Mouse (Mus musculus) kidney, postnatal 25 days (tissue): Measurements from ENCODE around the gene Gm20708.

ENCODE experiments used
- DNase-seq, 2 experiments: peaks; one replicate each; pipeline ENCODE4 v3.0.0; 2021; ENCODE audit warnings: mixed read lengths in 2 of 2

The Gm20708 gene

DNA sequence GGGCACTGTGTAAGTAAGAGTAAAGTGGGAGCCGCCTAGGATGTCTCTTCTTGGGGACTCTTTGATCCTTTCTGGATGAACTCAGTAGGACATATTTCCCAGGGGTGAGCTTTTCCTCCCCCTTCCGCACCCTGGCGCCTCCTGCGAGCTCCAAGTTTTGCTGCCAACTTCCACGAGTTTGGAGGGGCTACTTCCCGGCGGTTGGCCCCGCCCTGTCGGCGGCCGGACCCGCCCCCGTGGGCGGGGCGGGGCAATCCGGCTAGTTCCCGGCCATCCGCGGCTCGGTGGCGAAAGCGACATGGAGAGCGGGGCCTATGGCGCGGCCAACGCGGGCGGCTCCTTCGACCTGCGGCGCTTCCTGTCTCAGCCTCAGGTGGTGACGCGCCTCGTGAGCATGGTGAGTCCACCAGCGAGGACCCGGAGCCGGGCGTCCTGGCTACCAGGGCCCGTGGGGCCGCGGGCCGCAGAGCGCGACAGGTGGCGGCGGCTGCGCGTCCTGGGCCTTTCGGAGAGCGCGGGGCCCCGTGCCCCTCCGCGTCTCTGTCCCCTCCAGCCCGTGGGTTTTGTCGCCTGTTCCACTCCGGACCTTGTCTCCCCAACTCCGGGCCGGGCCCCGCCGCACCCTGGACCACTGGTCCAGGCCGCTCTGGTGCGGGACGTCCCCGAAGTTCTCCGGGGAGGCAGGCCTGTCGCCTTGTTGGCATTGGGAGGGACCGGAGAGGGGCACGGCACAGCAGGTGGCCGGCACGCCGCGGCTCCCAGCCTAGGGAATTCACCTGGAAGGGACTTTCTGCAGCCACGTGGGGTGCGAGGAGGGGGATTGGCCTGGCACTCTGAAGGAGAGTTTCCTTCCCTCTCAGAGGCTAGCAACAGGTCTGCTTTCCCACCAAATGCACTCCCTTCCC, at the start of gene Gm20708, which contains the start of gene Syngr2:
Gm20708 (plus strand) TSS at position 262 of the 905 bp plus-strand sequence.
Syngr2 (plus strand) TSS at position 262 of the 905 bp plus-strand sequence.
- peak; percentile 79 to 87 for DNase-seq

DNA sequence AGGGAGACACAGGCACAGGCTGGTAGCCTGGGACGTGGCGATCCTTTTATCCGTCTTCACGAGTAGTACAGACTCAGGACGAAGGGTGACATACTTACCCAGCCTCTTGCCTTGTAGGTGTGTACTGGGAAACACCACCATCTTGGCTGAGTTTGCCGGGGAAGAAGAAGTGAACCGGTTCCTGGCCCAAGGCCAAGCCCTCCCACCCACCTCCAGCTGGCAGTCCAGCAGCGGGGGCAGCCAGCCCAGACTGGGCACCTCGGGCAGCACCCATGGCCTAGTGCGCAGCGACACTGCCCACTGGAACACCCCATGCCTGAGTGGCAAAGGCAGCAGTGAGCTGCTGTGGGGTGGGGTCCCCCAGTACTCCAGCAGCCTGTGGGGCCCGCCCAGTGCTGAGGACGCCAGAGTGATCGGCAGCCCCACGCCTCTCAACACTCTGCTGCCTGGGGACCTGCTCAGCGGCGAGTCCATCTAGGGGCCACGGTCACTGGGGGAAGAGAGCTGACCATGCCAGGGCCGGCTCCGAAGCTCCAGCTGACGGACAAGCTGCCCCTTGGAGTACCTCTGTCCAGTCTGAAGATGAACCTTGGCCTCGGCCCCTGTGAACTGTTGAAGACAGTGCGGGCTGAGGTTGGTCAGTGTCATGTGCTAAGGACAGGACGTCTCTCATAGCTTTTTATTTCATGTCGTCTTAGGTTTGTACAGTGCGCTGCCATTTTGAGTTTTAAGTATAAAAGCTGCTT, 48.9 kb upstream of the Gm20708 start:
- DNase-seq: peak; percentile 58 to 82

DNA sequence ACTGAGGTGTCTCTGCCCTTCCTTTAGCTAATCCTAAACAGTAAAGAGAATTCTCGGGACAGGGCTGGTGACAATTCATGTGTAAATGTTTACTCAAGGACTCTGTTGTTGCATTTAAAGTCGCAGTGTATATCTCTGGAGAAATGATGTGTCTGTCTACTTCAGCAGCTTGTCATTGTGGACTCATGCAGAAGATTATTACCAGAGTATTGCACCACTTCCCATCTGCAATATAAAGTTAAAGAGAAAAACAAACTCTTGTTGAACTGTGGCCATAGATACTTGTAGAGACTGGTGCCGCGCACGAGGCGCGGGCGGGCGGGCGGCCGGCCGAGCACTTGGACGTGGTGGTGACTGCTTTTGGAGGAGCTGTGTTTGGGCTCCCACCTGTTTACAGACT, 47.7 kb upstream of the Gm20708 start:
- no peak for DNase-seq

DNA sequence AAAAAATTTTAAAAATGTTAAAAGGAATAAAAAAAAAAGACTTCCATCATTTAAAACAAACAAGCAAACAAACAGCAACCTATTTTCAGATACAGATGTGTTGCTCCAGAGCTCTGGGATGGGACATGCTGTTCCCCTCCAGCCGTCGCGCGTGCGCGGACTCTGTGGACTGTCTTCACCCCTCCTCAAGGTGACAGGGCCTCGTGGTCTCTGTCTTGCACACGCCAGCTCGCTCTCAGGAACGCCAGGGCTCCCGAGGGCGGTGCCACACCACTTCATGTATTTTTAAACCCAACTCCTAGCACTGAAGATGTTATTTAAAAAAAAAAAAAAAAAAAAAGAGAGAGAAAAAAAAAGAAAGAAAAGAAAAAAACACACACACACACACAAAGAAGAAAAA, 47.2 kb upstream of the Gm20708 start:
- no peak for DNase-seq

- peak in 1 of 2 experiments; percentile 45 for DNase-seq
Measured at GRCm38 (mm10) chr11:117764319-117764718, 45.1 kb upstream of the Gm20708 start.

DNA sequence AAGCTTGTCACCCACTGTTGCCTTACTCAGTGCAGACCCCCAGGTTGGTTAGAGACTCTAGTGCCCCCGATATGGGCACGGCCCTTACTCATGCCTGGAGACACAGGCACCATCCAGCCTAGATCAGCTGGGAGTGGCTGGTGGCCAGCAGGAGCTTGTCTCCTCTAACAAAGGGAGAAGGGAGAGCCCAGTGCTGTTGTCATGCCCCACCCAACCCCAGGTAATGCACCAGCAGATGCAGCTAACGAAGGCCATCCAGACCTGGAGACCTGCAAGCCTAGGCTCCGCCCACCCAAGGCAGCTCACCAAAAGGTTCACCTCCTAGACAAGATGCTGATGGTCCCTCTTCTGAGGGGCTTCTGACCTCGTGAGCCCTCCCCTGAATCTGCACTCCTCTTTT, 44.1 kb upstream of the Gm20708 start:
- peak in 1 of 2 experiments; percentile 38 for DNase-seq

DNA sequence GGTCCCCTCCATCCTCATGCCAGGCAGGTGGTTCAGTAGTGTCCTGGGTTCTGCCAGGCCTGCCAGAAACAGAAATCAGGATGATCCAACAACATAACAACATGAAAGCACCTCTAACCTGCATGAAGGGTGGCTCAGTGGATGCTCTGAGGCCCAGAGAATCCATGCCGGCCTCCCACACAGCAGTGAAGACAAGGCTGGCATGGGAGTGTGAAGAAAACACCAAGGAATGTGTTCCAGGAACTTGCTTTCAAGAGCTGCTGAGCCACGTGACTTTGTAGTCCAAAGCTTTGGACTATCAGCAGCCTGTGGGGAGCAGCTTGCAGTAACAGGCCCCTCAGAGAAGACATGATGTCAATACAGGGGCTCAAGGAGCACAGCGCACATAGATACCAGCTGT, 43.2 kb upstream of the Gm20708 start:
- peak in 1 of 2 experiments; percentile 38 for DNase-seq

GRCm38 (mm10) chr11:117768725-117769682, 40.5 kb upstream of the Gm20708 start:
- DNase-seq: peak; percentile 31 to 67

DNA sequence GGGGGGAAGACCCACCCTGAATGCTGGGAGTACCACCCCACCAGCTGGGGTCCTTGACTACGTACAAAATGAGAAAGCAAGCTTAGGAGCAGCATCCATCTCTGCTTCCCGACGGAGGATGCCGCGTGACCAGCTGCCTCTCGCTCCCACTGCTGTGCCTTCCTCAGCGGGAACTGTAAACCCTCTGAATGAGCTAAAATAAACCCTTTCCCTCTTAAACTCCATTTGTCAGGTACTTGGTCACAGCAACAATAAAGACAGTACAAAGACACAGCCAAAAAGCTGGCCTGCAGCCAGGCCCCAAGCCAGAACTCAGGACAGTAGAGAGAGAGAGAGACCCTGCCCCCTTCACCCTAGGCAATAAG, 39.8 kb upstream of the Gm20708 start:
- no peak for DNase-seq

- DNase-seq: no peak
Measured at GRCm38 (mm10) chr11:117770407-117770806, 39.1 kb upstream of the Gm20708 start.

- DNase-seq: no peak
Measured at GRCm38 (mm10) chr11:117772352-117772751, 37.1 kb upstream of the Gm20708 start.

- DNase-seq: peak in 1 of 2 experiments; percentile 33
Measured at GRCm38 (mm10) chr11:117774925-117775324, 34.5 kb upstream of the Gm20708 start.

- DNase-seq: peak in 1 of 2 experiments; percentile 34
Measured at GRCm38 (mm10) chr11:117775540-117775939, 33.9 kb upstream of the Gm20708 start.

DNA sequence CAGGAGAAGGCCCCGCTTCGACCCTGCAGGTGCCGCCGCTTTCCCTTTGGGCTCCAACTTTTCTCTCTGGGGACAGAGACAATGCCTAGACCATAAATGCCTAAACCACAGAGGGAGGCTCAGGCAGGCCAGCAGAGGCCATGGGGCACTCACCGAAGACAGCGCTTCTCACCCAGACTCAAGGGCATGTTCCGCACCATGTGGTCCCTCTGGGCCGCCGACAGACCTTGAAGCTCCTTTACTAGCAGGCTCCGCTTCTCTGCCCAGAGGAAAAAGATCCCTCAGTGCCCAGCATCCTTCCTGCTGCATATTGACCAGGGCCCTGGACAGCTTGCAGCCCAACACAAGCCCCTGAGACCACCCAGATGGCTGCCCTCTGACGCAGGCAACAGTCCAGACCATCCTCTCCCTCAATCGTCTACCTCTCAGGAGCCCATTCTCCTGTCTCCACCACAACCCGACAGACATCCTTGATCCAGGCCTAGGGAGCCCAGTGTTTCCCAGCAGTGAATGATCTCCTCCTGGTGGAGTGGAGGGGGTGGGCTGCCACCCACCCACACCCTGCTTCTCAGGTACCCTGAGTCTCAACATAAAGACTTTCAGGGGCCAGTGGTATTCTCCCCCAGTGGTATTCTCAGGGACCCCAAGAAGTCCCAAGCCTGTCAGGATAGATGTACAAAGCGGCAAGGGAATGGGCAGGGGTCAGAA, 33.2 kb upstream of the Gm20708 start:
- DNase-seq: peak in 1 of 2 experiments; percentile 22

GRCm38 (mm10) chr11:117777111-117777510, 32.4 kb upstream of the Gm20708 start:
- DNase-seq: peak in 1 of 2 experiments; percentile 26

GRCm38 (mm10) chr11:117778031-117778430, 31.4 kb upstream of the Gm20708 start:
- peak; percentile 54 to 90 for DNase-seq

DNA sequence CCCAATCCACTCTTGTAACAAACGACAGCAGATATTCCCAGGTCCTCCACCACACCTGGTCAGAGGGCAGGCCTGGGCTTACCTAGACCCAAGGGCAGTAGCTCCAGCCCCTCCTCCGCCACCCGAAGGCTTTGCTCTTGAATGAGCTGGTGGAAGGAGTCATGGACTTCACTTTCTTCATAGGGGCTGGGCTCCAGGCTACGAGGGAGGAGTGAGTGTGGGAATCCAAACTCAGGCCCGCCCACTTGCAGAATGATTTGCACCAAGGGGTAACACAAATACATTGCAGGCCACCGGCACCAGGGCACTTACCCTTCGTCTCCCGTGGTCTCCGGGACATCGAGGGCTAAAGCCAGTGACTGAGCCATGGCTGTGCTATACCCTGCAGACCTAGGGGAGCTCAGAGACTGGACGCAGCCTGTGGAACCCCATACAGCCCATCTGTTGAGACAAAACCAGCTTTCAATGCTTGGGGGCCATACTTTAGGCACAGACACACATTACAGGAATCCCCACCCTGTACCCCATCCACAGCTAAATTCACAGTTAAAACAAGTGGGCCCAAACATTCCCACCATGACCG, 30.5 kb upstream of the Gm20708 start:
- peak; percentile 51 to 73 for DNase-seq

DNA sequence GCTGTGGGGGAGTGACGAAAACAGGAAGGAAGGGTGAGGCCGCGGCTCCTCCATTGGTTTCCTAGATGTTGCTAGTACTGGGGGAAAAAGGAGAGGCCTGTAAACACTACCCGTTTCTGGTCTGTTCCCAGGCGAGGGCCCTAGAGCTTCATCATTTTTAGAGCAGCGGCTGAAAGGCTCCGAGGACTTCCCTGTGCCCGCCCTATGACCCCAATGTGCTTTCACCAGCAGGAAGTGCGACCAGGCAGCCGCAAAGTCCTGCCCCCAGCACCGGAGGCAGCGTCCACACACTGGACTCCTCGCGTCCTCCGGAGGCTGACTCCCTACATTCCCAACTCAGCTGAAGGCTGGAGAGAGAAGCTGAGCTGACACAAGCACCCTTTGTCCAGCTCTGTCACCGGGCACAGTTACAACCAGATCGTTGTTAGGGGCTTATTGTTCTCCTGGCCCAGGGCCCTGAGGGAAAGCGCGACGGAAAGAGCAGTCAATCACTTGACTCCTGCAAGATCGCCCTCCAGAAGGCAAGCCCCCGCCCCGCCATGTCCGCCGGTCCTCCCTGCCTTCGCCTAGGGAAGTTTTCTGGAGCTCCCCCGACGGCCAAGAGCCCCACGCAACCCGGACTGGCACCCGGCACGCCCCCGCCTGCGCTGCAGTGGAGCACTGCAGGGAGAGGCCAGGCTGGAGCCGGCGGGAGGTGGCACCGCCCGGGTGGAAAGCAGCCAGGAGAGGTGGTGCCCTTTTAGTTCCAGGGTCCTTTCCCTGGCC, 29.9 kb upstream of the Gm20708 start:
- peak; percentile 89 to 95 for DNase-seq

DNA sequence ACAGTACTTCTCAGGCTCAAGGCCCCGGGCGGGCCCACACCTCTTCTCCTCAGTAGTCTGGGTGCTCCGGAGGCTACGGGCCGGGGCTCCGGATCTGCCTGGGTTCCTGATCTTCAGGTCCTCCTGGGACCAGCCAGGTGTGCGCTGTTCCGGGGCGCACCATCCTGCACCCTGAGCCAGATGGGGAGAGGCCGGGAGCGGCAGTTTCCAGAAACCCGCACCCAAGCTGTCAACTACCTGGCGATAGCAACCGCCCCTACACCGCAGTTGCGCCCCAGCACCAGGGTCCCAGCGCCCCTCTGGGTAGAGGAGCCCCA, 29.3 kb upstream of the Gm20708 start:
- no peak for DNase-seq

DNA sequence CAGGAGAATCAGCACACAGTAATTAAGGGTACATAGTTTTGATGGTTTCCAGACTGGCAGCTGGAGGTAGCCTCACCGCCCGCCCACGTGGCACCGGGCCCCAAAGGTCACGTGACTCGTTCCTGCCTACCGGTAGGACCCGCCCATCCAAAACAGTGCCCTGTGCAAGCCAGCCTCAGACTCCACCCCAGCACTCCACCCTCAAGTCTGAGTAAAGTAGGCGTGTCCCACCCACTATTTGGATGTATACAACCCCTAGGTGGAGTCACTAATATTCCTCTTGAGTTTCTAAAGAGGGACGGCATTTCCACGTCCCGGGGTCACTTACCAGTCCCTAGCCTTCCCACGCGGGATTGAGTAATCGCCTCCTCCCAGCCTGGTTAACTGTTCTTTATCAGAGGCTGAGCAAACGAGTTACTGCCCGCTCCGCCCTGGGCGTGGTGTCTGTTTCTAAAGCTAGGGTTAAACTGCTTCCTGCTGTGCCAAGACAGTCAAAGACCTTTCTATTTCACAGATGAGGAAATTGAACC, 28.8 kb upstream of the Gm20708 start:
- peak; percentile 96 to 98 for DNase-seq
